Mouse (Mus musculus) T-helper 1 cell (primary cell): ENCODE measurements around the gene Prdm16.

ENCODE experiments used
- in situ Hi-C: fragments of 300-600 bp; cut with MboI, MseI; formaldehyde crosslinking; loops from one replicate; pipeline ENCODE4 v1.15.1; 2025; ENCODE audit warnings: high pct_unique_total_duplicates

Prdm16 gene

GRCm38 (mm10) chr4:154480143-154480542, 156.5 kb downstream of the Prdm16 start:
- in situ Hi-C loops = no loop called here

GRCm38 (mm10) chr4:154478933-154479613, 157.6 kb downstream of the Prdm16 start:
- in situ Hi-C loops = no loop called here

GRCm38 (mm10) chr4:154473571-154474307, 162.9 kb downstream of the Prdm16 start:
- in situ Hi-C loops = no loop called here

GRCm38 (mm10) chr4:154472569-154472968, 164.1 kb downstream of the Prdm16 start:
- in situ Hi-C loops = no loop called here

GRCm38 (mm10) chr4:154471447-154472101, 165.1 kb downstream of the Prdm16 start:
- in situ Hi-C loops = no loop called here

- in situ Hi-C loops = no loop called here
Measured at GRCm38 (mm10) chr4:154466305-154466704, 170.4 kb downstream of the Prdm16 start.

GRCm38 (mm10) chr4:154465123-154465522, 171.6 kb downstream of the Prdm16 start:
- in situ Hi-C loops = no loop called here

GRCm38 (mm10) chr4:154460021-154460420, 176.7 kb downstream of the Prdm16 start:
- in situ Hi-C loops = no loop called here

- in situ Hi-C loops = no loop called here
Measured at GRCm38 (mm10) chr4:154457756-154458155, 178.9 kb downstream of the Prdm16 start.

GRCm38 (mm10) chr4:154456265-154456822, 180.3 kb downstream of the Prdm16 start:
- in situ Hi-C loops = no loop called here

- in situ Hi-C loops = no loop called here
Measured at GRCm38 (mm10) chr4:154450441-154450840, 186.2 kb downstream of the Prdm16 start.

GRCm38 (mm10) chr4:154450036-154450435, 186.6 kb downstream of the Prdm16 start:
- in situ Hi-C loops = no loop called here

GRCm38 (mm10) chr4:154449343-154449742, 187.3 kb downstream of the Prdm16 start:
- in situ Hi-C loops = no loop called here

GRCm38 (mm10) chr4:154445721-154446120, 191.0 kb downstream of the Prdm16 start:
- in situ Hi-C loops = no loop called here

GRCm38 (mm10) chr4:154442645-154443304, 193.9 kb downstream of the Prdm16 start:
- in situ Hi-C loops = no loop called here

- in situ Hi-C loops = no loop called here
Measured at GRCm38 (mm10) chr4:154439455-154440052, 197.1 kb downstream of the Prdm16 start.

GRCm38 (mm10) chr4:154438610-154439009, 198.1 kb downstream of the Prdm16 start:
- in situ Hi-C loops = no loop called here

- in situ Hi-C loops = no loop called here
Measured at GRCm38 (mm10) chr4:154429770-154430169, 206.9 kb downstream of the Prdm16 start.

- in situ Hi-C loops = no loop called here
Measured at GRCm38 (mm10) chr4:154426901-154427300, 209.8 kb downstream of the Prdm16 start.

GRCm38 (mm10) chr4:154425284-154425683, 211.4 kb downstream of the Prdm16 start:
- in situ Hi-C loops = no loop called here

GRCm38 (mm10) chr4:154424681-154425080, 212.0 kb downstream of the Prdm16 start:
- in situ Hi-C loops = no loop called here
